In the genomic region with DNA sequence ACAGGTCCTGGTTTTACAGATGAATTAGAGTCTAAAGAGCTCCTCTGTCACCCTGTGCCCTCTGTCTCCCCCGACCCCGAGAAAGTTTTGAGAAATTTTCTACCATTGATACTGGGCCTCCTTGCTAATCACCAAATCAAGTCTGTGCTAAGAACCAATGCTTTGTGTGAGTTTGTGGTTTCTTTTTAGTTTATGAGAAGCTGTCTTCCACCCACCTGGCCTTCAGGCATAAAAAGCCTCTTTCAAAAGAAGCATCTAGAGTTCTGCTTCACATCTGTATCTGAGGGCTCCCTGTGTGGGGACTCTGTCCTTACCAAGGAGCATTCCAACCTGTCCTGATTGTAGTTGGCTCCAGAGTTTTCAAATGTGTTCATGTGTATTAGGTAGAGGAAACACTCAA, we compare ENCODE assay signal across 20 mouse cellular contexts. TPM values are rescaled to one million over a fixed set of nuclear protein-coding genes. Genes with fewer than 3 reads are reported as not detected.
A peak's percentile ranks its signal among the peaks of the same experiment; 100 is the strongest.
DNase-seq lines count a peak whose midpoint lies in the region; ATAC-seq and TF ChIP-seq lines count a peak whose summit lies in the region.
"Had no signal": no experiment of that assay in that cellular context is flagged by ENCODE, and none has a peak within 500 bp of the region (broad histone marks: within the 10 kb centered on the region; RNA-seq: fewer than 3 reads in every experiment).

No protein-coding gene starts in this region.

- peak overlapping the region; percentile 45 for H3K9ac ChIP-seq in heart, embryonic 16.5 days (ENCODE audit: low read length)
- H3K9ac ChIP-seq in liver, embryonic 11.5 days (ENCODE audit: low read depth, low read length) = no peak overlapping the region
- H3K9ac ChIP-seq: forebrain, postnatal 0 days; hindbrain, embryonic 12.5 days had no signal

- 58% methylated on average over 2 of the region's 2 CpGs for WGBS in heart, embryonic 16.5 days
- WGBS in lung, adult 2 months = 60% methylated on average over 2 of the region's 2 CpGs
- WGBS in liver, embryonic 11.5 days = 72% methylated on average over 2 of the region's 2 CpGs

- no peak for DNase-seq in heart, postnatal 36 days
- DNase-seq in lung, adult 2 months = no peak
- DNase-seq in lung, postnatal 25 days (ENCODE audit: low spot score) = no peak
- DNase-seq in T-cell, adult 2 months (ENCODE audit: low spot score) = peak; percentile 37
- no peak for DNase-seq in liver, embryonic 11.5 days (ENCODE audit: low spot score)
- no peak for DNase-seq in adrenal gland, adult 2 months
- DNase-seq in embryo, embryonic 10.5 days (ENCODE audit: low spot score) = no peak
- DNase-seq: cerebellum, adult 9-10 months; forebrain, postnatal 0 days; gastrocnemius, postnatal 10 days; thymus, postnatal 14 days had no signal

- H3K4me3 ChIP-seq in heart, embryonic 16.5 days (ENCODE audit: low read length) = peak overlapping the region; percentile 39
- peak overlapping the region; percentile 63 for H3K4me3 ChIP-seq in lung, adult 2 months (replicated peaks; ENCODE audit: extremely low read depth, low read depth, low read length)
- no peak overlapping the region for H3K4me3 ChIP-seq in liver, embryonic 11.5 days (ENCODE audit: low read depth, low read length)
- H3K4me3 ChIP-seq: erythroblast, embryonic 14.5 days; hindbrain, embryonic 12.5 days had no signal

- H3K27me3 ChIP-seq in heart, embryonic 16.5 days (ENCODE audit: control insufficient read depth, insufficient read depth, low read length) = no peaks in the 10 kb centered on the region
- H3K27me3 ChIP-seq in liver, embryonic 11.5 days (replicated peaks; ENCODE audit: control insufficient read depth, insufficient read depth, low read length) = no peaks in the 10 kb centered on the region
- H3K27me3 ChIP-seq: hindbrain, embryonic 12.5 days; Patski had no signal

- ATAC-seq in heart, embryonic 16.5 days (replicated peaks; ENCODE audit: extremely low read depth, insufficient read depth, low FRiP score) = no peak
- ATAC-seq in liver, embryonic 11.5 days (replicated peaks; ENCODE audit: low FRiP score) = no peak
- ATAC-seq: forebrain, postnatal 0 days; Patski had no signal

- no peaks in the 10 kb centered on the region for H3K36me3 ChIP-seq in heart, embryonic 16.5 days (ENCODE audit: control insufficient read depth, insufficient read depth)
- no peaks in the 10 kb centered on the region for H3K36me3 ChIP-seq in liver, embryonic 11.5 days (ENCODE audit: control insufficient read depth, insufficient read depth, low read length)
- H3K36me3 ChIP-seq: hindbrain, embryonic 12.5 days had no signal

- intact Hi-C loops in heart, postnatal 36 days (cut with DNase I) = loop anchor here (1.0 to 2.0 kb wide), 2 partner anchors 12 to 62 kb away; partner anchors contain the start of gene Gimap5

- H3K27ac ChIP-seq in heart, embryonic 16.5 days (ENCODE audit: low read length) = peak overlapping the region; percentile 82
- H3K27ac ChIP-seq in liver, embryonic 11.5 days (ENCODE audit: low read depth, low read length) = no peak overlapping the region
- H3K27ac ChIP-seq: hindbrain, embryonic 12.5 days had no signal

- H3K4me2 ChIP-seq in heart, embryonic 16.5 days (ENCODE audit: low read depth, low read length) = peak overlapping the region; percentile 34
- H3K4me2 ChIP-seq in liver, embryonic 11.5 days = peak overlapping the region; percentile 9; the same call in 1 of the 2 replicates
- H3K4me2 ChIP-seq: hindbrain, embryonic 12.5 days; midbrain, embryonic 11.5 days had no signal

- TF ChIP-seq CTCF in lung, adult 2 months (IDR thresholded peaks at IDR 0.05; ENCODE audit: insufficient read depth, low read length) = no peak

- TF ChIP-seq POLR2A in lung, adult 2 months (IDR thresholded peaks at IDR 0.05; ENCODE audit: borderline replicate concordance, extremely low read depth, low read depth, low read length) = no peak

- H3K9me3 ChIP-seq in heart, embryonic 16.5 days (replicated peaks; ENCODE audit: control insufficient read depth, low read length) = no peaks in the 10 kb centered on the region
- no peaks in the 10 kb centered on the region for H3K9me3 ChIP-seq in liver, embryonic 11.5 days (ENCODE audit: control insufficient read depth, low read length)
- H3K9me3 ChIP-seq: hindbrain, embryonic 12.5 days had no signal

- H3K4me1 ChIP-seq in heart, embryonic 16.5 days (ENCODE audit: control insufficient read depth, insufficient read depth, low read length) = no peaks in the 10 kb centered on the region
- peaks cover 4% of the 10 kb centered on the region for H3K4me1 ChIP-seq in lung, adult 2 months (ENCODE audit: control insufficient read depth, insufficient read depth, low read length)
- H3K4me1 ChIP-seq in liver, embryonic 11.5 days (replicated peaks; ENCODE audit: control insufficient read depth, insufficient read depth, low read length) = no peaks in the 10 kb centered on the region
- H3K4me1 ChIP-seq: hindbrain, embryonic 12.5 days had no signal

RNA-seq across cellular contexts. Expression of gene Gimap4, which starts 0.9 kb away (rescaled TPM):
- 35.8 and 37.0 TPM in 2 replicates for polyA plus RNA-seq in heart, embryonic 16.5 days (2015; fragmentation: Nextera tagmentation; extraction: Ambion mirVana)
- total RNA-seq in heart, postnatal 36 days (2021) = 10 to 100 TPM; 23.6 to 30.4 TPM
- 40.8 and 58.9 TPM in 2 replicates for polyA plus RNA-seq in lung, adult 2 months (2012; rRNA removed)
- polyA plus RNA-seq in liver, embryonic 11.5 days (2014; fragmentation: Nextera tagmentation; extraction: Ambion mirVana) = 21.8 and 23.5 TPM in 2 replicates
- 10 to 100 TPM; 40.3 to 50.9 TPM for total RNA-seq in adrenal gland, adult 2 months (2021)
- 7.8 and 8.2 TPM in 2 replicates for polyA plus RNA-seq in adrenal gland, adult 2 months (2012; rRNA removed)
- total RNA-seq: layer of hippocampus, postnatal 25 days had no signal
- polyA plus RNA-seq: erythroblast, embryonic 14.5 days had no signal

RNA-seq across cellular contexts. Expression of gene Gimap9, which starts 9.3 kb away (rescaled TPM):
- polyA plus RNA-seq in heart, embryonic 16.5 days (2015; fragmentation: Nextera tagmentation; extraction: Ambion mirVana) = 8.6 and 17.5 TPM in 2 replicates
- total RNA-seq in heart, postnatal 36 days (2021) = 1 to 10 TPM; 4.8 to 5.2 TPM
- polyA plus RNA-seq in lung, adult 2 months (2012; rRNA removed) = 2.8 and 5.2 TPM in 2 replicates
- polyA plus RNA-seq in liver, embryonic 11.5 days (2014; fragmentation: Nextera tagmentation; extraction: Ambion mirVana) = 14.5 and 17.9 TPM in 2 replicates
- total RNA-seq in adrenal gland, adult 2 months (2021) = 1 to 10 TPM; 3.6 to 5.9 TPM
- polyA plus RNA-seq in adrenal gland, adult 2 months (2012; rRNA removed) = 0.34 and 0.49 TPM in 2 replicates
- polyA plus RNA-seq: erythroblast, embryonic 14.5 days had no signal

RNA-seq across cellular contexts. Expression of gene Gimap6, which starts 22.8 kb away (rescaled TPM):
- 42.5 and 46.8 TPM in 2 replicates for polyA plus RNA-seq in heart, embryonic 16.5 days (2015; fragmentation: Nextera tagmentation; extraction: Ambion mirVana)
- total RNA-seq in heart, postnatal 36 days (2021) = 10 to 100 TPM; 40.5 to 46.0 TPM
- 23.5 and 40.1 TPM in 2 replicates for polyA plus RNA-seq in lung, adult 2 months (2012; rRNA removed)
- 18.0 and 18.6 TPM in 2 replicates for polyA plus RNA-seq in liver, embryonic 11.5 days (2014; fragmentation: Nextera tagmentation; extraction: Ambion mirVana)
- total RNA-seq in adrenal gland, adult 2 months (2021) = 10 to 100 TPM; 50.7 to 66.4 TPM
- 4.5 and 4.9 TPM in 2 replicates for polyA plus RNA-seq in adrenal gland, adult 2 months (2012; rRNA removed)
- polyA plus RNA-seq: erythroblast, embryonic 14.5 days; Patski had no signal

RNA-seq across cellular contexts. Expression of gene Gm28053, which starts 33.2 kb away (rescaled TPM):
- 2.3 and 5.2 TPM in 2 replicates for polyA plus RNA-seq in heart, embryonic 16.5 days (2015; fragmentation: Nextera tagmentation; extraction: Ambion mirVana)
- 1 to 10 TPM; 3.1 to 4.7 TPM for total RNA-seq in heart, postnatal 36 days (2021)
- polyA plus RNA-seq in lung, adult 2 months (2012; rRNA removed) = 1.8 TPM in 1 of 2 replicates, not detected in the other
- polyA plus RNA-seq in liver, embryonic 11.5 days (2014; fragmentation: Nextera tagmentation; extraction: Ambion mirVana) = 0.77 and 2.2 TPM in 2 replicates
- total RNA-seq in adrenal gland, adult 2 months (2021) = 10 to 100 TPM in 1 of 2 experiments, 1 to 10 TPM in 1; 6.9 to 11.5 TPM
- not detected in 2 replicates for polyA plus RNA-seq in adrenal gland, adult 2 months (2012; rRNA removed)
- total RNA-seq: forebrain, postnatal 0 days; left cerebral cortex, postnatal 36 days had no signal
- polyA plus RNA-seq: erythroblast, embryonic 14.5 days; forebrain, postnatal 0 days; liver, embryonic 16.5 days; Patski had no signal

RNA-seq across cellular contexts. Expression of gene Gimap7, which starts 33.2 kb away (rescaled TPM):
- polyA plus RNA-seq in heart, embryonic 16.5 days (2015; fragmentation: Nextera tagmentation; extraction: Ambion mirVana) = 0.43 TPM in 1 of 2 replicates, not detected in the other
- total RNA-seq in heart, postnatal 36 days (2021) = under 1 TPM in 1 of 2 experiments, not detected in 1; 0.22 TPM
- 0.72 and 1.2 TPM in 2 replicates for polyA plus RNA-seq in lung, adult 2 months (2012; rRNA removed)
- not detected in 2 replicates for polyA plus RNA-seq in liver, embryonic 11.5 days (2014; fragmentation: Nextera tagmentation; extraction: Ambion mirVana)
- under 1 TPM; 0.37 to 0.66 TPM for total RNA-seq in adrenal gland, adult 2 months (2021)
- 0.08 TPM in 1 of 2 replicates, not detected in the other for polyA plus RNA-seq in adrenal gland, adult 2 months (2012; rRNA removed)
- total RNA-seq: forebrain, postnatal 0 days; gastrocnemius, postnatal 10 days; layer of hippocampus, postnatal 25 days; left cerebral cortex, postnatal 36 days had no signal
- polyA plus RNA-seq: brain, embryonic 14.5 days; erythroblast, embryonic 14.5 days; forebrain, postnatal 0 days; hindbrain, embryonic 12.5 days; midbrain, embryonic 11.5 days; Patski had no signal
